Mouse (Mus musculus) olfactory bulb, adult 2 months (tissue): ENCODE results near the gene Vwa1.

Experiments used
- CTCF ChIP-seq: fragments of 200-500 bp; IDR thresholded peaks from 2 replicates; pipeline ENCODE4 v1.5.1; 2012; ENCODE audit warnings: low read depth, mild to moderate bottlenecking, low read length, moderate library complexity; ENCODE audit not compliant: insufficient read depth
- POLR2A ChIP-seq: fragments of 200-500 bp; IDR thresholded peaks from 2 replicates; pipeline ENCODE4 v1.6.1; 2012; ENCODE audit warnings: mild to moderate bottlenecking, low read depth, low read length, moderate library complexity; ENCODE audit not compliant: insufficient read depth

- TF ChIP-seq CTCF (no peak), POLR2A (no peak)
These were observed 28.3 kb upstream of the Vwa1 start, which contains the start of gene Mrpl20 for GRCm38 (mm10) chr4:155802741-155803339.
